Mouse (Mus musculus) myocyte (in vitro differentiated cells): ENCODE measurements around the gene Minos1.

Experiments
- E2F4 ChIP-seq: IDR thresholded peaks from one replicate; pipeline ENCODE4 v1.6.1; 2011; ENCODE audit warnings: mild to moderate bottlenecking, control low read depth, moderate library complexity; ENCODE audit not compliant: insufficient read depth
- POLR2A ChIP-seq: IDR thresholded peaks from one replicate; pipeline ENCODE4 v1.6.1; 2011; ENCODE audit warnings: low read depth, mild to moderate bottlenecking, control low read depth, moderate library complexity; ENCODE audit not compliant: insufficient read length

- TF ChIP-seq POLR2A = peak; percentile 89
- TF ChIP-seq E2F4 = no peak
Measured at GRCm38 (mm10) chr4:139130701-139131549, at the start of gene Minos1.
